Mouse (Mus musculus) ES-Bruce4 (cell line): ENCODE data around the gene Sox5. TPM values are rescaled to one million over a fixed set of nuclear protein-coding genes. Genes with fewer than 3 reads are reported as not detected.
"Not testable (repeated sequence)": the region's sequence is repeated elsewhere in the genome, so short reads cannot be mapped to it uniquely, and the experiment has no call there.

Experiments used
- H3K27ac ChIP-seq: 2 replicates; pipeline ENCODE4 v1.5.1; 2012; ENCODE audit warnings: low read length, inconsistent platforms; ENCODE audit not compliant: insufficient read depth
- H3K27me3 ChIP-seq: 2 replicates; pipeline ENCODE4 v1.6.1; 2012; ENCODE audit warnings: mild to moderate bottlenecking, low read length, inconsistent platforms; ENCODE audit not compliant: control insufficient read depth, poor library complexity, insufficient read depth, severe bottlenecking
- H3K36me3 ChIP-seq: 2 replicates; pipeline ENCODE4 v1.6.1; 2012; ENCODE audit warnings: inconsistent platforms, mild to moderate bottlenecking, low read length, moderate library complexity; ENCODE audit not compliant: control insufficient read depth, poor library complexity, insufficient read depth, severe bottlenecking
- H3K4me1 ChIP-seq: one replicate; pipeline ENCODE4 v1.8.1; 2011; ENCODE audit warnings: low read length; ENCODE audit not compliant: control insufficient read depth, insufficient read depth
- H3K4me3 ChIP-seq: 2 replicates; pipeline ENCODE4 v1.5.1; 2011; ENCODE audit warnings: low read depth, mild to moderate bottlenecking, low read length
- H3K9ac ChIP-seq: 2 replicates; pipeline ENCODE4 v1.6.1; 2012; ENCODE audit warnings: low read depth, mild to moderate bottlenecking, inconsistent platforms; ENCODE audit not compliant: poor library complexity, severe bottlenecking
- H3K9me3 ChIP-seq: replicated peaks from 2 replicates; pipeline ENCODE4 v1.6.1; 2012; ENCODE audit warnings: mild to moderate bottlenecking, low read length, inconsistent platforms; ENCODE audit not compliant: control insufficient read depth, poor library complexity, insufficient read depth, severe bottlenecking
- CTCF ChIP-seq: IDR thresholded peaks from one replicate; pipeline ENCODE4 v1.8.1; 2011; ENCODE audit warnings: low read depth, low read length
- EP300 ChIP-seq: IDR thresholded peaks from 2 replicates; pipeline ENCODE4 v1.6.1; 2011; ENCODE audit warnings: low read depth, low read length; ENCODE audit not compliant: insufficient read depth
- POLR2A ChIP-seq: IDR thresholded peaks from one replicate; pipeline ENCODE4 v1.8.1; 2011; ENCODE audit warnings: low read length; ENCODE audit not compliant: insufficient read depth
- polyA plus RNA-seq: library from polyadenylated mRNA; stranded (reverse); fragments of >200 nt; gene quantifications from 2 replicates; pipeline ENCODE4 v1.2.4, GENCODE M21; 2011; ENCODE audit warnings: low read depth; ENCODE audit not compliant: missing spikeins, insufficient read depth, insufficient read length

Sox5 gene
- polyA plus RNA-seq, 1 experiment = not detected

- no peaks in the 10 kb centered on the region for H3K27me3 ChIP-seq
- no peak overlapping the region for H3K4me3 ChIP-seq
- TF ChIP-seq POLR2A (no peak), EP300 (0 out of 2 replicates have a peak, but pooled peaks have one; percentile 49)
- H3K36me3 ChIP-seq = no peaks in the 10 kb centered on the region
- H3K4me1 ChIP-seq = no peaks in the 10 kb centered on the region
- 0 out of 2 replicates have a peak overlapping the region, but pooled peaks have one; percentile 27 for H3K27ac ChIP-seq
- H3K9ac ChIP-seq = no peak overlapping the region
- H3K9me3 ChIP-seq = no peaks in the 10 kb centered on the region
These were observed 503.2 kb downstream of the Sox5 start for GRCm38 (mm10) chr6:144278505-144279053.

GRCm38 (mm10) chr6:144273425-144273824, 508.4 kb downstream of the Sox5 start:
- not testable (repeated sequence) for H3K9me3 ChIP-seq, H3K27me3 ChIP-seq, H3K9ac ChIP-seq, H3K36me3 ChIP-seq, H3K4me1 ChIP-seq, H3K4me3 ChIP-seq
- H3K27ac ChIP-seq = peak overlapping the region; percentile 62; the same call in 1 of the 2 replicates
- peak; percentile 98 for TF ChIP-seq EP300

GRCm38 (mm10) chr6:144271326-144271725, 510.5 kb downstream of the Sox5 start:
- Histone ChIP-seq H3K27ac (no peak overlapping the region), H3K9ac (no peak overlapping the region), H3K4me3 (no peak overlapping the region), H3K4me1 (peaks cover 1% of the 10 kb centered on the region), H3K9me3 (no peaks in the 10 kb centered on the region), H3K27me3 (no peaks in the 10 kb centered on the region), H3K36me3 (no peaks in the 10 kb centered on the region)
- TF ChIP-seq CTCF (peak; percentile 43), EP300 (no peak)

DNA sequence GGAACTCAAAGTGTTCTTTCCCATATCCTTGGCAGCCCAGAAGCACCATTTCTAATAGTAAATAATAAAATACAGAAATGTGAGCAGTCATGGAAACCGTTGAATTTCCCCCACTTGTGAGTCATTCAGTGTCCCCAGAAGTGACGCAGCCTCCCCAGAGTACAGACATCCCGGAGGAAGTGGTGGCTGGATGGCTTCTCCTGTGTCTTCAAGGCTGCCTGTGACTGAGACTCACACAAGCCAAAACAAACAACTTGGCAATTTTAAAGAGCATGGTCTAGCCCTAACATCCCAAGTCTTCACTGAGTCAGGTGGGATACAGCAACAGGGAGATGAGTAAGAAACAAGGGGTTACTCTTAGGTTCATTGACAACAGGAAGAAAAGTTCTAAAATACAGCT, 511.5 kb downstream of the Sox5 start:
- no peaks in the 10 kb centered on the region for H3K36me3 ChIP-seq
- H3K4me3 ChIP-seq = no peak overlapping the region
- no peak for TF ChIP-seq CTCF
- no peak for TF ChIP-seq EP300
- TF ChIP-seq POLR2A = no peak
- no peaks in the 10 kb centered on the region for H3K27me3 ChIP-seq
- no peak overlapping the region for H3K27ac ChIP-seq
- H3K9me3 ChIP-seq = no peaks in the 10 kb centered on the region
- peaks cover 1% of the 10 kb centered on the region for H3K4me1 ChIP-seq
- no peak overlapping the region for H3K9ac ChIP-seq

DNA sequence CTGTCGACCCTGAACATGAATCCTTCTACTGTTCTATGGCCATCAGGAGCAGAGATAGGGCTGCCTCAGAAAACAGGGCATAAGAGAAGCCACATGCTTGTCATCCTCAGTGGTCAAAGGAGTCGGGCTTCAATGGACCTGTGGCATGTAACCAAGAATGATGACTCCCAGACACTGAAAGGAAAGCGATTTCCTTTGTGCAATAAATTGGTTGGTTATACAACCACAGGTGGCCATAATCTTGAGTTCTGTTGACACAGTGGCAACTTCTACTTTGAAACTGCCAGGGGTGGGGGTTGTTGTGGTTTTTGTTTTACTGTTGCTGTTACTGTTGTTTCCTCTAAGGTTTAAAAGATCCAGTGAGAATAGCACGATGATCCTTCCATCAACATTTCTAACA, 512.1 kb downstream of the Sox5 start:
- Histone ChIP-seq H3K9me3 (no peaks in the 10 kb centered on the region), H3K4me3 (no peak overlapping the region), H3K4me1 (peaks cover 1% of the 10 kb centered on the region), H3K27ac (no peak overlapping the region), H3K9ac (no peak overlapping the region), H3K36me3 (no peaks in the 10 kb centered on the region), H3K27me3 (no peaks in the 10 kb centered on the region)
- TF ChIP-seq EP300 (no peak), POLR2A (no peak), CTCF (no peak)

GRCm38 (mm10) chr6:144265752-144266151, 516.0 kb downstream of the Sox5 start:
- Histone ChIP-seq H3K4me3 (no peak overlapping the region), H3K4me1 (no peaks in the 10 kb centered on the region), H3K36me3 (no peaks in the 10 kb centered on the region), H3K27me3 (no peaks in the 10 kb centered on the region), H3K27ac (no peak overlapping the region), H3K9me3 (no peaks in the 10 kb centered on the region), H3K9ac (no peak overlapping the region)
- TF ChIP-seq POLR2A (no peak), EP300 (no peak), CTCF (no peak)
